Mouse (Mus musculus): ENCODE measurements at regions not wholly inside any gene's neighbourhood (a gene's known extent, or its start where the extent isn't known, plus 50 kb on each side); places are given as distances from the start of the nearest gene placed in this dataset.

GRCm38 (mm10) chr15:70920138-70920537, 2914.2 kb upstream of the Gm6569 start:
- DNase-seq, result no peak

GRCm38 (mm10) chr15:70920862-70921261, 2913.5 kb upstream of the Gm6569 start:
- peak; percentile 45 for DNase-seq

Measured in right cerebral cortex, adult 18-20 months (tissue).